Mouse (Mus musculus) right cerebral cortex, adult 18-20 months (tissue): ENCODE results near the gene Dmrta2.

Experiments used
- DNase-seq: peaks from one replicate; pipeline ENCODE4 v3.0.0; 2022; ENCODE audit warnings: mixed read lengths

Dmrta2 gene

DNA sequence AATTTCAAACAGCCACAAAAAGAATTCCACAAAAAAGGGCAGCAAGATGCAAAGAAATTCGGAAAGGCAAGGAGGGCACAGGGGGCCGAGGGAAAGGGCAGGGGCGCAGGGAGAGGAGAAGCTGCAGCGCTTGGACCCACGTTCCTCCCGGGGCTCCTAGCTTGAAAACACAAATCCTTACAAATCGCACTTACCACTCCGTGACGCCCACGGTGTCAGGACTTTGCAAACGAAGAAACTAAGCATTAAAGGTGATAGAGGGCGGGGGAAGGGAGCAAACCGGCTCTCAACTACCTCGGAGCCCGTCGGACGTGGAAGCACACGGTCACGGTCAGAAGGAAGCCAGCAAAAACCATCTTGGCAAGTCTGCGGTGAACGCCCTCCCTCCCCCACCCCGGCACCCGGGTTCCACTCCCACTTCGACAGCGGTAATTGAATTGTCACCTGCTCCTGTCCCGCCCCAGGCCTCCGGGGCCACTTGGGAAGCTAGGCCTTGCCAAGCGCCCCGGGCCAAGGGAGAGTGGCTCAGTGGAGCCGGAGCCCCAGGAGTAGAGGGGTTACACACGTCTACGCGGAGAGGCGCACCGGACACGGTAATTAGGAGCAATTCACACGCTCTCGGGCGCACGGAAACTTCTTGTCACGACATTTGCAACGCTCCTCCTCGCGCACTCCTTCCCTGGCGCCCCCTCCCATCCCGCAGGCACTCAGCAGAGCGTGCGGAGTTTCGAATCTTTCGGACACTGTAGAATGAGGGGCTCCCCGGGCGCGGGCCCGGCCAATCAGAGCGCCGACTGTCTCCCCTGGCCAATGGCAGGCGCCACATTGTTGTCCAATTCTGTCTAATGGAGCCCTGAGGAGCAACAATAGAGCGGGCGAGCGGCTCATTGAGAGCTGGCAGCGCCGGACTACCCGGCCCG, at the start of gene Dmrta2:
Gene Dmrta2, plus strand, starts transcription at position 906 of the 920 bp plus-strand sequence.
- no peak for DNase-seq

DNA sequence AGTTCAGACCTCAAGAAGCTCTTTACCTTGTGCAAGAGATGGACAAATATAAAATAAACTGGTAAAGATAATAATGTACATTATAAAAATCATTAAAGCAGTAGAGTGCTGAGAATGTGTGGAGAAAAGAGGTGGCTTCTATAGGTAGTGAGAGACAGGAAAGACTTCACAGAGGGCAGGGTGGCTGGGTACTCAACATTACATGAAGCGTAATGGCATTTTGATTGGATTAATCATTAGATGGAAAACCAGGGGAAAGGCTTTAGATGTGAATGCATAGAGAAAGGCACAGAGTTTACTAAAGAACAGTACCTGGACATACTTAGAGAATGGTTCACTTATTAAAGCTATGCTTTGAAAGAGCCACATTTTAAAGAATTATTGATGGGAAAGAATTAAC, 48.8 kb upstream of the Dmrta2 start:
- DNase-seq = no peak

DNA sequence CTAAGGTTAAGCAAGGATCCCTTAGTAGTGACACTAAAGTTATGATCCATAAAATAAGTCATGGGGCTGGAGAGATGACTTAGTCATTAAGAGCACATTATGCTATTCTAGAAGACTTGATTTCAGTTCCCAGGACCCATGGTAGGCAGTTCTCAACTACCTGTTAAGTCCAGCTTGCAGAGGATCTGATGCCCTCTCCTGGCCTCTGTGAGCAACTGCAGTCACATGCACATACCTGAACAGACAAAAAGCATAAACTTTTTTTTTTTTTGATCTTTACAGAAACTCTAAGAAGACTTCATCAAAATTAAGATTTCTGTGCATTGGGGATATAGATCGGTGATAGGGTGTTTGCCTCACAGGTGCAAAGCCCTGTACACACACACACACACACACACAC, 47.4 kb upstream of the Dmrta2 start:
- no peak for DNase-seq

DNA sequence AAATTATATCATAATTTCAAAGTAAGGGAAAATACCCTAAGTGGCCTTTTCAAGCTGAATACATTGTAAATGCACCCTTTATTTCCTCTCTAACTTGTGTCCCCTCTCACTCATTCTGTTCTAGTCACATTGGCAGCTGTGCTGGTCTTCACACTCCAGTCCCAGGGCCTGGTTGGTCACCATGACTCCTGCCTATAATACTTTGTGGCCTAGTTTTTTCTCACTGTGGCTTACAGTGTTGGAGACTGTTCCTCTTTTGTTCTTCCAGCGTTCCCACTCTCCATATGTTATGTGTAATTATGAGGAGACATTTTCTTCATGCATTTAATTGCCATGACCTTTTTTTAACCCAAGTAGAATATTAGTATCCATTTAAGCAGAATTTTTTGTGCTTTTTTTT, 46.9 kb upstream of the Dmrta2 start:
- no peak for DNase-seq

DNA sequence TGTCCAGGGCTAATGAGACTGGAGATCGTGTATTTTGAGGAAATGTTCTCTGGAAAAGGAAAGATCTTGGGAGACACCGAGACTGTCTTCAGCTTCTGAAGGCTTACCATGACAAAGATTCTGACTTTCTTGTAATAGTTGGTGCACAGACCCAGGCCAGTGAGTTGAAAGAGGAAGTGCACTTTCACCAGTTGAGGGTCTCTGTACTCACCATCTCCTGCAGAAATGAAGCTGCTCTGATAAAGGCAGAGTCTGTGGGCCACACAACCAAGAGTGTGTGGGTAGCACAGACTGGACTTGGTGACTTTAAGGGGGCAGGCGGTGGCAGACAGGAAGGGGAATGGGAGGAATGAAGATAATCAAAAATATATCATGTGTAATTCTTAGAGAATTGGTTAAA, 41.3 kb upstream of the Dmrta2 start:
- DNase-seq = no peak

DNA sequence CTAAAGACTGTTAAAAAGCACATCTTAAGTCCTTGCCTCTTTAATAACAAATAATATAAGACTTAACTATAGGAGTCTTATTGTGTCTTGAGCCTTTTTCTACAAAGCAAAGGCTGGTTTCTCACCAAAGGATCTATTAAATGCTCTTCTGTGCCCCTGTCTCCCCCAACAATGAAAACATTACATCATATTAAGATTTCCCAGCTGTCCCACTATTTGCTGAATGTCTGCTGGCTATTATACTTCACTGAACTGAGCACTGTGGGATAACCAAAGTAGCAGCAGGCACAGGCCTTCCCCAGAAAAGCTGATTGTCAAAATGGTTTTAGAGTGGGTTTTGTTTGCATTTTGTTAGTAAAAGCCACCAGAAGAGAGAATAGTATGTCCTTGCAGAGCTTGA, 38.6 kb upstream of the Dmrta2 start:
- no peak for DNase-seq

DNA sequence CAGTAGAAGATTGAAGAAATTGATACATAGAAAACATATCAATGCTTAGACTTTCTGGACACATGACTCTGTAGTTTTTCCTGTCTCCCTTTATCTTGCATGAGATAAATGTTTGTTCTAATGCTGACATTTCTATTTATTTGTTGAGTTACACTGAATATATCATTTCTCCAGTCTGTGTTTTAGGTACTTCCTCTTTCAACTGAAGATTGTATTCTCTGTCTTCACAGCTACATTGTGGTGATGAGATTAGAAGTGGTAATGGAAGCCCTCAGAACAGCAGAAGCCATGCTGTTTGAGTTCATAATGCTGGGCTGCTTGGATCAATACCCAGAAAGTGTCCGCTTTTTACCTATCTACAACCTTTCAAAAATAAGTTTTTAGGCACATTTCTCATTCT, 32.3 kb upstream of the Dmrta2 start:
- no peak for DNase-seq

DNA sequence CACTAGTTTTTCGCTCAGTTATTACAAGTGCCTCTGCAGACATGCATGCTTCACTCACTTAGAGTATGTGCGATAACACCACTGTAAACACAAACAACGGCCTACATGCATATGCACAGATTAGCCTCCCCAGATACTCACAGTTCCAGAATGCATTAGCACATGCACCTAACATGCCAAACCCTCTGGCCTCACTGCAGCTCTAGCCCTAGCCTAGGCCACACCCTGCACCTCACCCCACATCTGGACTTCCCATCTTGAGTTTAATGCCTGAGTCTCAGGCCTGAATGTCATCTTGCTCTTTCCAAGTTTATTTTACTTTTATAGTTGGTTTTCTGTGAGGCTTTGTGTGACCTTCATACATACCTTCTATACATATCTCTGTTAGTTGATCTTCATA, 28.5 kb upstream of the Dmrta2 start:
- no peak for DNase-seq

DNA sequence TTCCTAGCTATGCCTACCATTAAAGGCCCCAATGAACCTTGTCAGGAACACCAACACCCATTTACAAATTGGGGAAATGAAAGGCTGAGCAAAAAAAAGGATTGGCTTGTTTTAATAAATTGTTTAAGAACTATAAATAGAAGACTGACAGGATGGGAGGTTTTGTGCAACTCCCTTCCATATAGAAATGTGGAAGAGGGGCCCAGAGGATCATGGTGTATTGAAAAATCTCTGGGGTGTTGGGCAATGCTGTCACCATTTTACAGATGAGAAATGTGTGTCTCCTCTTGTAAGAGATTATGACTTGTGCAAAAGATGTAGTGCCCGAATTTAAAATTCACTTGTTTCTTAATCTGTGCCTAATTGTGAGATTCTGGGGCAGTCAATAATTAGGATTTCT, 24.3 kb upstream of the Dmrta2 start:
- DNase-seq = no peak

DNA sequence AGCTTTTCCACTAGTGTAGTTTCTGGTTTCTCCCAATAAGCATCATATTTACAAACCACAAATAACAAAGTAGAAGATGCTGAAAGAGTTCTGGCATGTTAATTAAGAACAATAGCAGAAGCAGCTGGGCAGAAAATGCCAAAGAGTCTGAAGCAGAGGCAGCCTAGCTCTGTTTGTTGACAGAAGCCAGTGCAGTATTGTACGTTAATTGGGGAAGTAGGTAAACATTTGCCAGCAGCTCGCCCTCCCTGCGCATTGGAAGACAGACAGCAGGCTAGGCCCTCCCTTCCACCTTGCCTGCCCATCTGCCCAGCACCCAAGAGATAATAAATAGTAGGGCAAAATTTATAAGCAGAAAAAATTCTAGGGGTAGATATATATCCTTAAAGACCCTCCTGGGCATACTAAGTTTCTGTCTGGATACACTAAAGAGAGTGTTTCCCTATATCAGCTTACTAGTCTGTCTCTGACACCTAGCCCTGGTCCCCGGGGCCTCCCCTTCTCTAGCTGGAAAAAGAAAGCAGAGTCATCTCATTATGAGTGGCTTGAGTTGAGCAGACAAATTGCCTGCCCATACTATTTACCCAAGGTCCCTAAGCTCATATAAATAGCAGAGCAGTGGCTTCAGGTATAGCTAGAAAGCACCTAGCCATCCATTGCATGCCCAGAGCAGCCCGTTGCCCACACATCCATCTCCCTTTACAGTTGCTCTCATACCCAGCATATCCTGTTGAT, 17.5 kb upstream of the Dmrta2 start:
- DNase-seq = no peak

DNA sequence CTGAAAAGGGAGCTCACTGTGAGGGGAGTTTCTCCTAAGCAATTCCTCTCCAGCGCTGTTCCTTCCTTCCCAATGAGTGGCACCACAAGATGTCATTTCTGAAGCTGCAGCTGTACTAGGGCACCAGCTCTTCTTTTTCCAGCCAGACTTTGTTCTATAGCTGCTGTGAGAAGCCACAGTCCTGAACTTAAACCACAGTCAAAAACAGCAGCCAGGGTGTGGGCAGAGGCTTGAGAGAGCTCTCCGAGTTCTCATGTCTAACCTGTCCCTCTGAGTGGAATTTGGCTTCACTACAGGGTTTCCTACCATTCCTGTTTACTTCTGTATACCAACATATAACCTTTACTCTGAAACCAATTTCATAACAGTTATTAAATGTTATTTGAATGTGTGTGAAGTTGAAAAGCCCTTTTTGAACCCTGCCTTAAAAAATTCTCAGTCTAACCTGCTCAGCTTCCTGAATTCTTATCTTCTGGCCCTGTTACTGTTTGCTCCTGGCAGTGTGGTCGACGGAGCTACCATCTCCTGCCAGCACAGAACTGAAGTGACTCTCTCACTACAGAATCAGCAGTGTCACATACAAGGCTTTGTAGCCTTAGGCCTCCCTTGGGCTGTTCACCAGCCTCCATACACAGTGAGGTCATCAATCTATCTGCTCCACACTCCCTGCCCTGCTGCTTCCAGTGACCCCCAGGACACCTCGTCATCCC, 14.1 kb upstream of the Dmrta2 start:
- no peak for DNase-seq

DNA sequence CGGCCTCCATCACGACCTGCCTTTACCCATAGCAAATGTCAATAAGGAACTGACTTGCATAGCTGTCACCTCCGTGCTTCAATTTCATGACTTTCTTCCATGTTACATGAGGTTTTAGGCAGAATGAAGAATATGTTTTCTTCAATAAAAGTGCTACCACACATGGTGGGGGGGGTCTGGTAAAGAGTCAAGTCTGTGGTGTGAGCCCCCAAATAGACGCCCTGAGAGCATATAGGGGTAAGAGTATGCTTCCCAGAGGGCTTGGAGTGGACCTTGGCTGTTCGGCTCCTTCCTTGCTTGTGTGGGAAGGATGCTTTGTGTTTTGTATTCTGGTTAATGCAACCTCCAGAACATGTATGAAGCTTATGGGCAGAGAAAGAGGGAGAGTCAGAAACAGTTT, 8.3 kb upstream of the Dmrta2 start:
- no peak for DNase-seq

DNA sequence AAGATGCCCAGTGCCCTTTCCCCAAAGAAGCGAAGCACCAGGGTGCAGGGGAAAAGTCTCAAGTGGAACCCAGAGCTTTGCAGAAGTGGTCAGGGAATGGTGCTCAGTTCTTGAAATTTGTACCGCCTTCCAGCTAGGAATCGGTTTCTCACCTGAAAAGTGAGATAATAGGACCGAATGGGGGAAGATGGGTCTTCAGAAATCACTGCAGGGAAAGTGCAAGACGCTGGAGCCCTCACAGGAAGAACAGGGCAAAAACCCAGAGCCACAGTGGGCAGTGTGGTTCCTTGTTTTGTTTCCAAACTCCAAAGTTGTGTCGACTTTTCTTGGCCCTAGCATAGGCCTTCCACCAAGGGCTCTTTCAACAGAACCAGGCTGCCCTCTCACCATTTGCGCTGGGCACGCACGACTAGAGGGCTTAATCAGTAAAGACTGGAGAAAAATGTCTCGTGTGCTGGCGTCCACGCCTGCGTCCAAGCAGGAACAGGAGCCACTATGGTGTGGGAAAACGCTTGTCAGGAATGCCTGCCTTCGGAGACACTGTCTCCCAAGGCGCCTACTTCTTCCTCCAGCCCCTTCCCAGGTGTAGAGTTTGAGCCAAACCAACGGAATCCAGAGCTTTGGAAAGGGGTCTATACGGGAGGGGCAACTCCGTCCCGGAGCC, 3.7 kb upstream of the Dmrta2 start:
- DNase-seq = no peak

DNA sequence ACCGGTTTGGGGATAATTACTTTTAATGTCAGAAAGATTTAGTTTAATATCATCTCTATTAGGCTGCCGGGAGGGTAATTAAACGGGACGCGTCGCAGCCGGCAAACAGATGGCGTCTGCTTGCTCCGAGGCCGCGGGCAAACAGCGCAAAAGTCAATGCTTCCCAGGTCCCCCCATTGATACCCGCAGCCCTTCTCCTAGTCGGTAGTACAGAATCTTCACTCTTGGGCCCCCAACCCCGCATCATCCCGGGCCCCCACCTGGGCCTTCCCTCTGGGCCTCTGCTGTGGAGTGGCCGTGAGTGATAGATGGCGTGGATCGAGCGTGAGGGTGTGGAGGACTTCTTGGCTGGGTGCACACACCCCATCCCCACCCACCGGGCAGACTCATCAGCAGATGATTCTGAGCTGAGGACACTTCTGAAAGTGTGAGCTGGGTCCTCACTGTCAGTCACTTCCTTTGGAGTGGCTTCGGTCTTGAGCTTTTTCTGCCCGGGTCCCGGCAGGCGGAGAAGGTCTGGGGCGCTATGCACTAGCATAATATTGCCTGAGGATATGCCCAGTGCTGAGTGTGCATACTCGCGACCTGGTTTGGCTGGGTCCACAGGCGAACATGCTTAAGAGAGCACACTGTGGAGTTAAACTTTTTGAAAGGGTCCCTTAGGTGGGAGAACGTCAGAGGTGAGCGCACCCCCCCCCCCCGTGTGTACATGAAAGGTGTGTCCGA, 3.0 kb upstream of the Dmrta2 start:
- no peak for DNase-seq

DNA sequence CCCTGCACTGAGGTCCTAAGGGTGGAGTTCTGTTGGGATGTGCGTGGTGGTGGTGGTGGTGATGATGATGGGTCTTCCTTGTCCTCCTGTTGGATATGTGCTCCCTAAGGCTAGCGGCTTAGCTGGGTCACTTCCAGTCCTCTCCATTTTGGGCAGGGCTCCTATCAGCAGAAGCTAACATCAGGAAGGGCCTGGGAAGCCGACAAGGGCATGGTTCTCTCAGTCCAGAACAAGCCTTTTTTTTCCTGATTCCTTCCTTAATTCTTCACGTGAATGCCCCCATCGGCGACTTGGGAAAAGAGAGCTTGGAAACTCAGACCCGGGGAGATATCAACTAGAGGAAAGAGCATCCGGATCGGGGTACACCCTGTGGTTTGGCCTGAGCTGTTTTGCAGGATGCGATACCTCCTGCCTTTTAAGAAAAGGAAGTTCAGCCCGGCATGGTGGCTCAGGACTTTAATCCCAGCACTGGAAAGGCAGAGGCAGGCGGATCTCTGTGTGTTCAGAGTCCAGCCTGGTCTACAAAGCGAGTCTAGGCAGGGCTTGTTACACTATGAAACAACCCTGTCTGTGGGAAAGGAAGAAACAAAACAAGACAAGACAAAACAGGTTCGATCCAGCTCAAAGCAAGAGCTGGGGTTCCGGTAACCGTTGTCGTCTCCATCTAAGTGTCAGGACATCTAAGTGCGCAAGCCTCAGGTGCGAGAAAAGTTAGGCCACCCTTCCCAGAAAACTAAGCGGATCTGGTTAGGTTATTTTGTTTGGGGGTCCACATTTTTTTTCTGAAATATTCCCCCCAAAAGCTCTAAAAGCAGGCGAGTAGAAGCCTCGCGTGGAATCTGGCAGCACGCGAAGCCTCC, 2.2 kb upstream of the Dmrta2 start:
- DNase-seq = no peak

DNA sequence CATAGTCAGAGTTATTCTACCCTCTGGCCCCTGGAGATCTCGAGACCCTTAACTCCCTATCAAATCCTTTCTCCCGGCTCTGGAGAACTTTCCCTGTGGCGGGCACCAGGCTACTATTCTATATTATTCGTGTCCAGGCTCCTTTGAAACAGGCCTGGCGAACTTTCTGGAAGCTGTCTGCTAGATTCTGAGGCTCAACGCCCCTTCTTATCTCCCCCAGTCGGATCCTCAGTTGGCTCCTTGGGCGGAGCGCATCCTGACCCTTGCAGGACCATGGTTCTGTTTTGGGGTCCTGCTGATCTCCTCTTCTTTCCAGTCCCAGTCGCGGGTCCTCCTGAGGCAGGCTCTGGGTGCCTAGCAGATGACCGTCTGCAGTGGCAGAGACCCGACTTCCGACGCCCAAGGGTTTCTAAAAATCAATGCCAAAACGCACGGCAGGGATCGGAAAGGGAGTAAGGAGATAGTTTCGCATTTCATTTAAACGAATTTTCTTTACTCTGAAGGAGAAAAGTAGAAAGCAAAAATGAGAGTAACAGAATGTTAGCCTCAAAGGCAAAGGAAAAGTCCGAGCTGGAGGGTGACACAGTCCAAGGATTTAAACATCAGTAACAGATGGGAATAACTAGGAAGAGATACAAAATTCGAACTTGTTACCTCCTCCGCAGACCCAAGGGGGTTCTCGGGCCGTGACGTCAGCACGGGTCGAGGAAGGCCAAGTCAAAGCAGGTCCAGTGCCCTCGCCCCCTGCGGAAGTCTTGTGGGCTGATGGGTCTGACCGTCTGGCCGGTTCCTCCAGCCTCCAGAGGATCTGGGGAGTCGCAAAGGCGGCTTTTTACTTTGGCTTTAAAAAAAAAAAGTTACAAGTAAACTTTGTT, 1.3 kb upstream of the Dmrta2 start:
- DNase-seq = no peak

DNA sequence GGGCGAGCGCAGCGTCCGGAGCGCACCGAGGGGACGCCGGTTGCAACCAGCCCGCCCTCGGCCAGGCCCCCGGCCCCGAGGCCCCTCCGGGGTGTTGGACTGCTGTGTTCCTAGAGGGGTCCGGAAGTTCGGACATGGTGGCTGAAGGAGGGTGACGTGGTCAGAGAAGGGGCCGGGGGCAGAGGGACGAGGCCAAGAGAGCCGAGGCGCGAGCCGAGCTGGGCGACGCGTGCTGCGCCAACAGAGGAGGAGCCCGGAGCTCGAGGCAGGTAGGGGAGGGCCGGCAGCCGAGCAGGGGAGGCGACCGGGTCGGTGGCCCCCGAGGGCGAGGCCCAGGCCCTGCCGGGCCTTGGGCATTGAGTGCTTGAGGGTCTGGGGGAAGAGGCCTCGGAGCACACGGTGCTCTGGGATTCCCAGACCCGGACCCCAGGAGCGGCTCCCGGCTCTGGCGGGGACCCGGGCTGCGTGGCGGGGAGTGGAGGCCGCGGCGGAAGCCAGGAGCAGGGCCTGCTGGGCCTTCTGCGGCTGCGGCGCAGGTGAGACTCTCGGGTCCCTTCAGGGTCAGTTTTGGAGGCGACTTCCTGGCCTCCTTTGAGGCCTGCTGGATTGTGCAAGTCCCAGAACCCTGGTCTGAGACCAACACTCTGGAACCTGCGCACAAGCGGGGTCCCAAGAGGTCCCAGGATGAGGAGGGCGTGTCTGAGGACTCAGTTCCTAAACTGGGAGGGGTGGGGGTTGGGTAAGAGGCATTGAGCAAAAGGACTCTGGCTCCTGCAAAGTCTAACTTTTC, 410 bp downstream of the Dmrta2 start:
- DNase-seq = no peak

DNA sequence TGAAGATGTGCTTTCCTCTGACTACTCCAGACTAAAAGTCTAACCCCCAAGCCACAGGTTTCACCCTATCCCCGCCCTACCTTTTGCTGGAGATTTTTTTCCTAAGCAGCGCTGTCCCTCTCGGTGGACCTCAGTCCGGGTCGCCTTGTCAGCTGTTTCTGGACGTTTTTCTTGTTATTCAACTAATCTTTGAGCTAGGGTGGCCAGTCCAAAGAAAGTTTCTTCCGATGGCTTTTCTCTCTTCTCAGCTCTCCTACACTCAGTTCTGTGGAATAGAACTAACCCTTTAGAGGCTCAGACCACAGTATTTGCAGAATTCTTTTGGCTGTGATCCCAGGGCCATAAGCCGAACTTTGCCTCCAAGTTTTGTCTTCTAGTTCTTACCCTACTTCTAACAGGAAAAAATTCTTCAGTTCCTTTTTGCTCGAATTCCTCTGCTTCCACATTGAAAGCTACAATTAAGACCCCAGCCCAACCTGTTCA, 1.0 kb downstream of the Dmrta2 start:
- DNase-seq = no peak
